Mouse (Mus musculus) lung, embryonic 16.5 days (tissue): ENCODE data around the gene Rsbn1. TPM values are rescaled to one million over a fixed set of nuclear protein-coding genes. Genes with fewer than 3 reads are reported as not detected.

Experiments
- ATAC-seq: fragments of 200-750 bp; cut with Nextera tagmentation; 2 replicates; pipeline ENCODE4 v1.8.0; 2017; ENCODE audit warnings: low read depth, mild to moderate bottlenecking, moderate library complexity
- H3K27ac ChIP-seq: fragments of 300-500 bp; sonication (generic); 2 replicates; pipeline ENCODE4 v1.5.1; 2014; ENCODE audit warnings: mild to moderate bottlenecking, control low read depth, low read length
- H3K27me3 ChIP-seq: fragments of 300-500 bp; sonication (generic); 2 replicates; pipeline ENCODE4 v1.6.1; 2014; ENCODE audit warnings: low read depth, low read length, mixed read lengths; ENCODE audit not compliant: control insufficient read depth, insufficient read depth
- H3K36me3 ChIP-seq: fragments of 300-500 bp; sonication (generic); 2 replicates; pipeline ENCODE4 v1.6.1; 2014; ENCODE audit warnings: low read length; ENCODE audit not compliant: control insufficient read depth, insufficient read depth
- H3K4me1 ChIP-seq: fragments of 300-500 bp; sonication (generic); replicated peaks from 2 replicates; pipeline ENCODE4 v1.6.1; 2014; ENCODE audit warnings: low read length, mixed read lengths; ENCODE audit not compliant: control insufficient read depth, insufficient read depth
- H3K4me2 ChIP-seq: fragments of 300-500 bp; sonication (generic); 2 replicates; pipeline ENCODE4 v1.6.1; 2014; ENCODE audit warnings: low read depth, low read length, control low read depth
- H3K4me3 ChIP-seq: fragments of 300-500 bp; sonication (generic); 2 replicates; pipeline ENCODE4 v1.5.1; 2014; ENCODE audit warnings: mild to moderate bottlenecking, low read length, control low read depth
- H3K9ac ChIP-seq: fragments of 300-500 bp; sonication (generic); 2 replicates; pipeline ENCODE4 v1.6.1; 2014; ENCODE audit warnings: low read length, control low read depth
- H3K9me3 ChIP-seq: fragments of 300-500 bp; sonication (generic); 2 replicates; pipeline ENCODE4 v1.6.1; 2016; ENCODE audit warnings: low read length; ENCODE audit not compliant: control insufficient read depth
- WGBS: fragments of 180-500 bp; shearing (Covaris S2); extraction: QIAGEN DNeasy Blood & Tissue Kit; methylation state at CpG from one replicate; pipeline ENCODE4 v1.1.7; 2014; 5-methylcytosine and 5-hydroxymethylcytosine counted together
- polyA plus RNA-seq: library from polyadenylated mRNA; unstranded; fragments of >200 nt; fragmentation: Nextera tagmentation; extraction: Ambion mirVana; gene quantifications from 2 replicates; pipeline ENCODE4 v1.2.1, GENCODE M21; 2015

Rsbn1 gene
- polyA plus RNA-seq, 1 experiment from 2014 or later, result 8.9 TPM

DNA sequence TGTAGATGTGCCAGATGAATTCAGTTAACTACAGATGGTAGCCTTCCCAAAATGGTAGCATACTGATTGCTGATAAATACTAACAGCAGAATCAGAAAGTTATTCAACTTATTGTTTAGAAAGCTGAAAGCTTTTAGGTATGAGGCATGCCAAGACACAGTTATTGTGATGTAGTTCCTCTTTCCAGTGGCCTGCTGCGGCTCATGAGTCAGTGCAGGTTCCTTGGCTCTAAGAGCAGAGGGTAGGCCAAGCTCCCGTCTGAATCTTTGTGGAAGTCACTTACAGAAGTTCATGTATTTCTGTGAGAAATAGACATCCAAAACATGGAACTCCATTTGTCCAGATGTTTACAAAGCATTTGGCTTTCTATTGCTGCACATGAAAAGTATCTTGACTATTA, 98.1 kb downstream of the Rsbn1 start:
- WGBS, result 84% methylated on average over 2 of the region's 2 CpGs
- Histone ChIP-seq H3K9me3 (no peaks in the 10 kb centered on the region), H3K4me2 (no peak overlapping the region), H3K4me3 (no peak overlapping the region), H3K9ac (no peak overlapping the region), H3K36me3 (peaks cover 14% of the 10 kb centered on the region), H3K27me3 (no peaks in the 10 kb centered on the region), H3K27ac (no peak overlapping the region), H3K4me1 (no peaks in the 10 kb centered on the region)
- no peak for ATAC-seq

Other genes starting within 250 kb of the Rsbn1 start
- gene Olfml3, start 176.1 kb upstream of the Rsbn1 start, polyA plus RNA-seq, result 83.8 and 84.9 TPM in 2 replicates
- gene Gm10964, start 174.8 kb upstream of the Rsbn1 start, polyA plus RNA-seq, result not detected in 2 replicates
- gene Hipk1, start 122.6 kb upstream of the Rsbn1 start, polyA plus RNA-seq, result 12.2 and 12.3 TPM in 2 replicates
- gene Dclre1b, start 104.7 kb upstream of the Rsbn1 start, polyA plus RNA-seq, result 23.4 and 26.3 TPM in 2 replicates
- 21.0 and 21.8 TPM in 2 replicates for gene Ap4b1, start 104.6 kb upstream of the Rsbn1 start, polyA plus RNA-seq
- gene Gm43064, start 104.5 kb upstream of the Rsbn1 start, polyA plus RNA-seq, result 0.15 and 0.52 TPM in 2 replicates
- gene Bcl2l15, start 81.5 kb upstream of the Rsbn1 start, polyA plus RNA-seq, result 0.45 TPM in 1 of 2 replicates, not detected in the other
- gene Ptpn22, start 54.3 kb upstream of the Rsbn1 start, polyA plus RNA-seq, result 1.4 and 3.1 TPM in 2 replicates
- gene Phtf1, start 54.0 kb downstream of the Rsbn1 start, polyA plus RNA-seq, result 23.1 and 24.3 TPM in 2 replicates